Mouse (Mus musculus) fat pad, adult 2 months (tissue): ENCODE data around the gene Tnnc2.
A peak's percentile ranks its signal among the peaks of the same experiment; 100 is the strongest.

ENCODE experiments used
- DNase-seq: peaks from one replicate; pipeline ENCODE4 v3.0.0-alpha.2; 2011; ENCODE audit warnings: low read depth, low spot score; ENCODE audit errors: extremely low read depth

Tnnc2 gene

GRCm38 (mm10) chr2:164779481-164780086 is at the start of gene Tnnc2:
TSS of gene Tnnc2 (minus strand) at chr2:164779967.
- no peak for DNase-seq

- DNase-seq = no peak
These were observed 49.3 kb upstream of the Tnnc2 start for GRCm38 (mm10) chr2:164829090-164829489.

GRCm38 (mm10) chr2:164828437-164828836 is 48.7 kb upstream of the Tnnc2 start, which contains the start of gene Spata25:
TSS of gene Spata25 (minus strand) at chr2:164828537.
- DNase-seq = no peak

- DNase-seq = no peak
These were observed 47.5 kb upstream of the Tnnc2 start for GRCm38 (mm10) chr2:164827146-164827850.

- no peak for DNase-seq
These were observed 45.8 kb upstream of the Tnnc2 start for GRCm38 (mm10) chr2:164825521-164825920.

GRCm38 (mm10) chr2:164823969-164824368 is 44.2 kb upstream of the Tnnc2 start:
- DNase-seq = no peak

- DNase-seq = no peak
These were observed 43.4 kb upstream of the Tnnc2 start for GRCm38 (mm10) chr2:164823181-164823585.

GRCm38 (mm10) chr2:164822636-164823165 is 42.9 kb upstream of the Tnnc2 start, which contains the start of gene Zswim1:
TSS of gene Zswim1 (plus strand) at chr2:164822686.
- DNase-seq = peak; percentile 74

GRCm38 (mm10) chr2:164821060-164821459 is 41.3 kb upstream of the Tnnc2 start:
- DNase-seq = no peak

GRCm38 (mm10) chr2:164817703-164818102 is 37.9 kb upstream of the Tnnc2 start:
- DNase-seq = peak; percentile 73

GRCm38 (mm10) chr2:164817206-164817605 is 37.4 kb upstream of the Tnnc2 start:
- no peak for DNase-seq

- DNase-seq = no peak
These were observed 36.1 kb upstream of the Tnnc2 start for GRCm38 (mm10) chr2:164815821-164816220.

- no peak for DNase-seq
These were observed 35.6 kb upstream of the Tnnc2 start for GRCm38 (mm10) chr2:164815348-164815747.

- no peak for DNase-seq
These were observed 33.8 kb upstream of the Tnnc2 start for GRCm38 (mm10) chr2:164813557-164813956.

- DNase-seq = no peak
These were observed 26.8 kb upstream of the Tnnc2 start for GRCm38 (mm10) chr2:164806614-164807013.

- no peak for DNase-seq
These were observed 25.6 kb upstream of the Tnnc2 start for GRCm38 (mm10) chr2:164805332-164805718.

- peak; percentile 92 for DNase-seq
These were observed 25.0 kb upstream of the Tnnc2 start, which contains the start of the genes Acot8 and Zswim3 for GRCm38 (mm10) chr2:164804533-164805331. TSS of gene Acot8 (minus strand) at chr2:164804882. TSS of gene Zswim3 (plus strand) at chr2:164805098.

GRCm38 (mm10) chr2:164803921-164804313 is 24.1 kb upstream of the Tnnc2 start:
- DNase-seq = no peak

GRCm38 (mm10) chr2:164803201-164803920 is 23.6 kb upstream of the Tnnc2 start:
- no peak for DNase-seq

- no peak for DNase-seq
These were observed 20.7 kb upstream of the Tnnc2 start for GRCm38 (mm10) chr2:164800252-164801004.
